Mouse (Mus musculus): ENCODE results near the gene Mical3. TPM values are rescaled to one million over a fixed set of nuclear protein-coding genes. Genes with fewer than 3 reads are reported as not detected.
A peak's percentile ranks its signal among the peaks of the same experiment; 100 is the strongest.

Mical3 gene
- polyA plus RNA-seq, 1 experiment from 2014 or later, result 51.7 TPM

DNA sequence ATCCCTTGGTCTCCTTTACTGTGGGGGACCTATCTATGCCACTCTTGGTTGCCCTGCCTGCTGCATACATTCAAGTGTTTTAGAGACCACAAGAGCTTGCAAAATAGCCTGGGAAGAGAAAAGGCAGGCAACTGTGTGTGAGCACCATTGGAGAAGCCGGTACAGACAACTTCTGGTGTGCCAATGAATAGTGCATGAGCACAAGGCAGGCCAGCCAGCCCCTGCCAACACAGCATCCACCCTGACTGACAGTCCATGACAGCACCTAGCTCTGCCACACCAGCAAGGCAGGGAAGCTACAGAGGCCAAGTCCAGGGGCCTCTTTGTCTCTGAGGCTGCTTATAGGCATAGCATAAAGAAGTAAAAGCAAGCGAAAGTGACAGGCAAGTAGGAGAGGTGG is 28.7 kb downstream of the Mical3 start:
- H3K27me3 ChIP-seq (ENCODE audit: control insufficient read depth, insufficient read depth, low read length), result no peaks in the 10 kb centered on the region
- no peak overlapping the region for H3K27ac ChIP-seq (replicated peaks; ENCODE audit: low read depth, low read length)
- H3K4me3 ChIP-seq (replicated peaks; ENCODE audit: low read depth, low read length), result no peak overlapping the region
- no peaks in the 10 kb centered on the region for H3K9me3 ChIP-seq (ENCODE audit: control insufficient read depth, low read length)
- ATAC-seq (ENCODE audit: low FRiP score, low TSS enrichment) (no peak), DNase-seq (no peak)
- H3K9ac ChIP-seq (replicated peaks; ENCODE audit: low read length), result no peak overlapping the region
- H3K4me2 ChIP-seq (ENCODE audit: low read length), result no peak overlapping the region
- peaks cover 21% of the 10 kb centered on the region; the same call in 1 of the 2 replicates for H3K4me1 ChIP-seq (ENCODE audit: control insufficient read depth, insufficient read depth, low read length)
- H3K36me3 ChIP-seq (ENCODE audit: control insufficient read depth, insufficient read depth, low read length), result peaks cover 14% of the 10 kb centered on the region; the same call in 1 of the 2 replicates
- WGBS, result 75% methylated on average over 2 of the region's 2 CpGs

DNA sequence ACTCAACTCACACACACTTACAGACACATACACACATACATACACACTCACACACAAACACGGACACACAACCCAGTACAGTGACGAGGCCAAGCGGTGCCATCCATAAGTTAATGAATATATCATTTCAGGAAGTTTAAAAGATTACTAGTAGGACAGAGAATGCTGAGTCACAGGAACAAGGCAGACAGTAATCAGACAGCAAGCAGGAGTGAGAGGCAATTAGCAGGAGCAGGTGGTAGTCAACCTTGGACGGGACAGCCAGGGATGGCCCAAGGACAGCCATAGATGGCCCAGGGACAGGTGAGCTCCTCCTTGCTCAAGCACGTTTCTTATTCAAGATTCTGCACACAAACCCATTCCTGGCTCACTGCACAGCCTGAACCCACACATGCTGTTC is 29.6 kb downstream of the Mical3 start:
- no peak for ATAC-seq (ENCODE audit: low FRiP score, low TSS enrichment)
- Histone ChIP-seq H3K9me3 (ENCODE audit: control insufficient read depth, low read length) (no peaks in the 10 kb centered on the region), H3K27ac (replicated peaks; ENCODE audit: low read depth, low read length) (no peak overlapping the region), H3K4me1 (ENCODE audit: control insufficient read depth, insufficient read depth, low read length) (peaks cover 21% of the 10 kb centered on the region; the same call in 1 of the 2 replicates), H3K4me2 (ENCODE audit: low read length) (no peak overlapping the region), H3K27me3 (ENCODE audit: control insufficient read depth, insufficient read depth, low read length) (no peaks in the 10 kb centered on the region), H3K4me3 (replicated peaks; ENCODE audit: low read depth, low read length) (no peak overlapping the region), H3K9ac (replicated peaks; ENCODE audit: low read length) (no peak overlapping the region), H3K36me3 (ENCODE audit: control insufficient read depth, insufficient read depth, low read length) (peaks cover 14% of the 10 kb centered on the region; the same call in 1 of the 2 replicates)
- DNase-seq, result no peak
- 90% methylated on average over 5 of the region's 5 CpGs for WGBS

DNA sequence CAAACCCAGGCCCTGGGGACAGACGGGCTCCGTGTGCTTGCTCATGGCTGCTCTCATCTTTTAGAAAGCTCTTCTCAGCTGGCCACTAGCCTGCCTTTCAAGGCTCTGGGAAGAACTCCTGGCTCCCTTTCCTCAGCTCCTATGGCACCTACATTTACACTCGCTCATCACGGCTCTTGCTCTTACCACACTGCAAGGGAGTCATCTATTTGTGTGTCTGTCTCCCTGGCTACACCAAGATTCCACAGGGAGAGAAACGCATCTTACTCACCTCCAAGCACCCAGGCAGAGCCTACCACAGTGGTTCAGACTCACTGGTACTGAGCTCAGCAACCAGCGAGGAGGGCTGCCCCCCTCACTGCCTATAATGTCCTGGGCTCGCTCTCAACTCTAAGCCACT is 31.0 kb downstream of the Mical3 start:
- H3K27me3 ChIP-seq (ENCODE audit: control insufficient read depth, insufficient read depth, low read length), result no peaks in the 10 kb centered on the region
- DNase-seq (no peak), ATAC-seq (ENCODE audit: low FRiP score, low TSS enrichment) (no peak)
- H3K27ac ChIP-seq (replicated peaks; ENCODE audit: low read depth, low read length), result no peak overlapping the region
- H3K4me2 ChIP-seq (ENCODE audit: low read length), result no peak overlapping the region
- no peak overlapping the region for H3K9ac ChIP-seq (replicated peaks; ENCODE audit: low read length)
- peaks cover 14% of the 10 kb centered on the region; the same call in 1 of the 2 replicates for H3K4me1 ChIP-seq (ENCODE audit: control insufficient read depth, insufficient read depth, low read length)
- 84% methylated on average over 7 of the region's 7 CpGs for WGBS
- peaks cover 14% of the 10 kb centered on the region; the same call in 1 of the 2 replicates for H3K36me3 ChIP-seq (ENCODE audit: control insufficient read depth, insufficient read depth, low read length)
- H3K4me3 ChIP-seq (replicated peaks; ENCODE audit: low read depth, low read length), result no peak overlapping the region
- no peaks in the 10 kb centered on the region for H3K9me3 ChIP-seq (ENCODE audit: control insufficient read depth, low read length)

DNA sequence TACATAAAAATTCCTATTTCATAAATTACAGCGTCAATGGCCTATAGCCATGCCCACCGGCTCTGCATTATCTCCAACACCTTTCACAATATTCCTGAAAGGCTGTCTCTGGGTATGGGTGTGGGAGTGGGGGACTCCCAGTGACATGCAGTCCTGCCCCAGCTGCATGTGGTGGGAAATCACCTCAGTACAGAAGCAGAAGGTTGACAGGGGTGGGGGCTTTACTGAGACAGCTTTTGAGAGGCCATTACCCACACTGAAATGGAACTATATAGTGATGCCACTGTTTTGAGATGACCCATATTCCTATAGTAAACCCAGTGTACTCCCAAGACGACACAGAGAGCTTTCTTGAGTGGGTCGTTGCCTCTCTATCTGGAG is 31.6 kb downstream of the Mical3 start:
- H3K27ac ChIP-seq (replicated peaks; ENCODE audit: low read depth, low read length), result no peak overlapping the region
- H3K9me3 ChIP-seq (ENCODE audit: control insufficient read depth, low read length), result no peaks in the 10 kb centered on the region
- WGBS, result 86% methylated on average over 4 of the region's 4 CpGs
- H3K4me2 ChIP-seq (ENCODE audit: low read length), result no peak overlapping the region
- no peak overlapping the region for H3K4me3 ChIP-seq (replicated peaks; ENCODE audit: low read depth, low read length)
- no peak overlapping the region for H3K9ac ChIP-seq (replicated peaks; ENCODE audit: low read length)
- H3K27me3 ChIP-seq (ENCODE audit: control insufficient read depth, insufficient read depth, low read length), result no peaks in the 10 kb centered on the region
- ATAC-seq (ENCODE audit: low FRiP score, low TSS enrichment) (no peak), DNase-seq (no peak)
- peaks cover 11% of the 10 kb centered on the region; the same call in 1 of the 2 replicates for H3K36me3 ChIP-seq (ENCODE audit: control insufficient read depth, insufficient read depth, low read length)
- H3K4me1 ChIP-seq (ENCODE audit: control insufficient read depth, insufficient read depth, low read length), result peaks cover 14% of the 10 kb centered on the region; the same call in 1 of the 2 replicates

DNA sequence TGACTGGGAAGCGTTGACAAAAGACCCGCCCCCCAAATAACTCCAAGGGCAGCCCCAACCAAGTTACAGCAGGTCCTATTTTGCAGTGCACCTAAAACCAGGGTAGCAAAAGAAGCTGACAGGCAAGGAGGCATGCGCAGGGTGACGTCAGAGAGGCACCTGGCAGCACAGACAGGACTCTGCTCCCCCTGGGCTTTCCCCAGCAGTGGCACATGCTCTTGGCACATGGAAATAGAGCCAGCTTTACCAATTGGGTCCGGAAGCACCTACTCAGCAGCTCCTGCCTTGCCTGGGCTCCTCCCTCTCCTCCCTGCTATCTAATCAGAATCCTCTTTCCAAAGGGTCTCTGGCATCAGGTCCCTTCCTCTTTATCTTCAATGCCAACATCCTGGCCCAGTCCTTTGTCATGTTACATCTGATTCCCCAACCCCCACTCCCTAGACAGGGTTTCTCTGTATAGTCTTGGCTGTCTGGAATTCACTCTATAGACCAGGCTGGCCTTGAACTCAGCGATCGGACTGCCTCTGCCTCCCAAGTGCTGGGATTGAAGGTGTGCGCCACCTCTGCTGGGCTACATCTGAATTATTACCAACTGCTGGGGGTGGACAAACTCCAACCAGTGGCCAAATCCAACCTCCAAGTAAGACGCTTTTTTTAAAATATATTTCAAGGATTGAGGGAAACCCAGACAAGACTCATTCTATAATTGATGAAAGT is 32.1 kb downstream of the Mical3 start:
- H3K9ac ChIP-seq (replicated peaks; ENCODE audit: low read length), result no peak overlapping the region
- H3K4me2 ChIP-seq (ENCODE audit: low read length), result no peak overlapping the region
- H3K4me1 ChIP-seq (ENCODE audit: control insufficient read depth, insufficient read depth, low read length), result peaks cover 14% of the 10 kb centered on the region; the same call in 1 of the 2 replicates
- 0 out of 2 replicates have a peak, but pooled peaks cover 7% of the 10 kb centered on the region for H3K36me3 ChIP-seq (ENCODE audit: control insufficient read depth, insufficient read depth, low read length)
- no peak overlapping the region for H3K4me3 ChIP-seq (replicated peaks; ENCODE audit: low read depth, low read length)
- H3K9me3 ChIP-seq (ENCODE audit: control insufficient read depth, low read length), result no peaks in the 10 kb centered on the region
- ATAC-seq (ENCODE audit: low FRiP score, low TSS enrichment) (no peak), DNase-seq (no peak)
- peak overlapping the region; percentile 27; the same call in 1 of the 2 replicates for H3K27ac ChIP-seq (replicated peaks; ENCODE audit: low read depth, low read length)
- no peaks in the 10 kb centered on the region for H3K27me3 ChIP-seq (ENCODE audit: control insufficient read depth, insufficient read depth, low read length)
- WGBS, result 73% methylated on average over 9 of the region's 9 CpGs

DNA sequence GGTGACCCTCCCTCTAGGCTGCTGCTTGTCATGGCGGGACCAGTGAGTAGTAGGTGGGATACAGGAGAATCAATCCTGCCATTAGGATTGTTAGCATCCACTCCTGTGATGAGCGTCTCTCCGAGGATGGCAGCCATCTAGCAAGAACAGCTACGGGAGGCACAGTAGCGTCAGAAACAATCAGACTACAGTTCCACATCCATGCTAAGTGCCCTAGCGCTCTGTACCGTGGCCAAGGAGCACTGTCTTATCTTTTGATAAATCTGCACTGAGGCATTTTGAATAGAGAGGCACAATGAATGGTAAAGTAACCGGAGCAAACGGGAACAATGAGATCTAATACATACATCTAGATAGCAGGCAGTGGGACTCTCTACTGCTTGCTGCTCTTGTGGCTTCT is 32.7 kb downstream of the Mical3 start:
- Histone ChIP-seq H3K4me3 (replicated peaks; ENCODE audit: low read depth, low read length) (no peak overlapping the region), H3K4me1 (ENCODE audit: control insufficient read depth, insufficient read depth, low read length) (peaks cover 14% of the 10 kb centered on the region; the same call in 1 of the 2 replicates), H3K9me3 (ENCODE audit: control insufficient read depth, low read length) (no peaks in the 10 kb centered on the region), H3K27ac (replicated peaks; ENCODE audit: low read depth, low read length) (peak overlapping the region; percentile 27; the same call in 1 of the 2 replicates), H3K9ac (replicated peaks; ENCODE audit: low read length) (no peak overlapping the region), H3K27me3 (ENCODE audit: control insufficient read depth, insufficient read depth, low read length) (no peaks in the 10 kb centered on the region), H3K4me2 (ENCODE audit: low read length) (no peak overlapping the region), H3K36me3 (ENCODE audit: control insufficient read depth, insufficient read depth, low read length) (0 out of 2 replicates have a peak, but pooled peaks cover 4% of the 10 kb centered on the region)
- ATAC-seq (ENCODE audit: low FRiP score, low TSS enrichment) (no peak), DNase-seq (peak; percentile 31)
- 42% methylated on average over 9 of the region's 9 CpGs for WGBS

DNA sequence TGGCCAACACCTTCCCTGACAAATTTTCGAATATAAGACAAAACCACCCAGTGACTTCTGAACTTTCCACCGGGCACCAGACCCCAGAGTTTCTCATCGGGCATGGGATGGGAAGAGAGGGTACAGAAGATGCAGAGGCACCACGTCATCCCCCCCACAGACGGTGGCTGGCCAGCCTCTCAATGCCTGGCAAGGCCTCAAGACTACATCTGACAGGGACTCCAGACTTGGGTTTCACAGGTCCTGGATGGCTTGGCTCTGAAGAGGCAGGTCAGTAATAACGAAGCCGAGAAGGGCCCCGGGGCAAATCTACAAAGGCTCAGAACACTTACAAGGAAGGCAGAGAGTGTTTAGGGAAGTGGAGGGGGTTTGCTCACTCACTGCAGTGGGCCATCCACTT is 33.9 kb downstream of the Mical3 start:
- peaks cover 14% of the 10 kb centered on the region; the same call in 1 of the 2 replicates for H3K4me1 ChIP-seq (ENCODE audit: control insufficient read depth, insufficient read depth, low read length)
- DNase-seq, result no peak
- H3K36me3 ChIP-seq (ENCODE audit: control insufficient read depth, insufficient read depth, low read length), result no peaks in the 10 kb centered on the region
- no peak overlapping the region for H3K9ac ChIP-seq (replicated peaks; ENCODE audit: low read length)
- no peak overlapping the region for H3K27ac ChIP-seq (replicated peaks; ENCODE audit: low read depth, low read length)
- no peaks in the 10 kb centered on the region for H3K27me3 ChIP-seq (ENCODE audit: control insufficient read depth, insufficient read depth, low read length)
- H3K4me3 ChIP-seq (replicated peaks; ENCODE audit: low read depth, low read length), result no peak overlapping the region
- no peak for ATAC-seq (ENCODE audit: low FRiP score, low TSS enrichment)
- no peaks in the 10 kb centered on the region for H3K9me3 ChIP-seq (ENCODE audit: control insufficient read depth, low read length)
- 97% methylated on average over 8 of the region's 8 CpGs for WGBS
- H3K4me2 ChIP-seq (ENCODE audit: low read length), result no peak overlapping the region

DNA sequence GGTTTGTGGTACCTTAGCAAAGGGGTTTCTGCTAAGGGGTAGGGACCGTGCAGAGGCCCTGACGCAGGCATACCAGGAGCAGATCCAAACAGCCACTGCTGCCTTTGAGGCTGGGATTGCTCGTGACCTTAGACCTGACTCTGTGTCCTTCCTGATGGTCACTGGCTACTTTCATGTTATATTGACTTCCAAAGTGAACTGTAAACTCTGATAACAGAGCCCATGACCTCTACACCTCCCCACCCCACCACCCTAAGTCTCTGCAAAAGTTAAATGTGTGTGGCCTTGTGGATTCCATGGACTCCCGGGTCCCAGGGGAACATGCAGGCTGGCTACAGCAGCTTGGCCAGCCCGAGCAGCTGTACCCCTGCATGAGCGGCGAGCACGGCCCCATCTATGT is 34.4 kb downstream of the Mical3 start:
- Histone ChIP-seq H3K36me3 (ENCODE audit: control insufficient read depth, insufficient read depth, low read length) (no peaks in the 10 kb centered on the region), H3K4me2 (ENCODE audit: low read length) (no peak overlapping the region), H3K9me3 (ENCODE audit: control insufficient read depth, low read length) (no peaks in the 10 kb centered on the region), H3K27ac (replicated peaks; ENCODE audit: low read depth, low read length) (no peak overlapping the region), H3K9ac (replicated peaks; ENCODE audit: low read length) (no peak overlapping the region), H3K4me3 (replicated peaks; ENCODE audit: low read depth, low read length) (no peak overlapping the region), H3K27me3 (ENCODE audit: control insufficient read depth, insufficient read depth, low read length) (no peaks in the 10 kb centered on the region), H3K4me1 (ENCODE audit: control insufficient read depth, insufficient read depth, low read length) (peaks cover 14% of the 10 kb centered on the region; the same call in 1 of the 2 replicates)
- 92% methylated on average over 8 of the region's 8 CpGs for WGBS
- no peak for ATAC-seq (ENCODE audit: low FRiP score, low TSS enrichment)
- no peak for DNase-seq

Measured in midbrain, embryonic 14.5 days (tissue).